Comparison of ENCODE assay signal across 18 mouse cellular contexts in genomic region chr15:101086451-101086850, GRCm38 (mm10). TPM values are rescaled to one million over a fixed set of nuclear protein-coding genes. Genes with fewer than 3 reads are reported as not detected.
"Had no signal": no experiment of that assay in that cellular context is flagged by ENCODE, and none has a peak within 500 bp of the region (broad histone marks: within the 10 kb centered on the region; RNA-seq: fewer than 3 reads in every experiment).

No protein-coding gene starts in this region.

- H3K9me3 ChIP-seq: liver, embryonic 13.5 days; lung, embryonic 15.5 days; megakaryocyte, embryonic 14.5 days; neural tube, embryonic 13.5 days had no signal

- H3K9ac ChIP-seq: liver, embryonic 13.5 days; liver, postnatal 0 days; lung, embryonic 15.5 days; neural tube, embryonic 13.5 days had no signal

- H3K27ac ChIP-seq: layer of hippocampus, adult 2 months; liver, embryonic 13.5 days; lung, embryonic 15.5 days; macrophage; neural tube, embryonic 13.5 days had no signal

- H3K27me3 ChIP-seq: lung, embryonic 15.5 days had no signal

- H3K4me3 ChIP-seq: layer of hippocampus, adult 2 months; liver, embryonic 13.5 days; lung, embryonic 15.5 days; megakaryocyte, embryonic 14.5 days; neural tube, embryonic 13.5 days had no signal

- H3K4me2 ChIP-seq: liver, embryonic 13.5 days; lung, embryonic 15.5 days; neural tube, embryonic 13.5 days had no signal

- H3K36me3 ChIP-seq: liver, embryonic 13.5 days; lung, embryonic 15.5 days; neural tube, embryonic 13.5 days had no signal

- DNase-seq: liver, embryonic 13.5 days; liver, postnatal 0 days; midbrain, embryonic 14.5 days; retina, postnatal 1 day; right cerebral cortex, postnatal 4 days; spleen, adult 18-20 months; thymus, adult 2 months; thymus, postnatal 25 days had no signal

- H3K4me1 ChIP-seq: megakaryocyte, embryonic 14.5 days had no signal

- ATAC-seq: intestine, postnatal 0 days; liver, postnatal 0 days had no signal

RNA-seq across cellular contexts. Expression of gene Ankrd33, which starts 29.1 kb away (rescaled TPM):
- polyA plus RNA-seq: intestine, postnatal 0 days; kidney, embryonic 14.5 days; limb, embryonic 11.5 days; liver, embryonic 13.5 days; liver, postnatal 0 days; lung, embryonic 15.5 days; macrophage; midbrain, embryonic 14.5 days; neural tube, embryonic 13.5 days; stomach, embryonic 14.5 days; thymus, adult 2 months; urinary bladder, adult 2 months had no signal

RNA-seq across cellular contexts. Expression of gene Gm47841, which starts 39.3 kb away (rescaled TPM):
- polyA plus RNA-seq: intestine, postnatal 0 days; kidney, embryonic 14.5 days; limb, embryonic 11.5 days; liver, embryonic 13.5 days; liver, postnatal 0 days; macrophage; midbrain, embryonic 14.5 days; neural tube, embryonic 13.5 days; stomach, embryonic 14.5 days; thymus, adult 2 months had no signal
